Mouse (Mus musculus) lung, adult 2 months (tissue): ENCODE measurements around the gene Erc2.

ENCODE experiments used
- CTCF ChIP-seq: fragments of 200-500 bp; IDR thresholded peaks from 2 replicates; pipeline ENCODE4 v1.5.1; 2011; ENCODE audit warnings: mild to moderate bottlenecking, low read length, control low read depth; ENCODE audit not compliant: insufficient read depth
- POLR2A ChIP-seq: fragments of 200-500 bp; IDR thresholded peaks from 2 replicates; pipeline ENCODE4 v1.6.1; 2011; ENCODE audit warnings: low read depth, mild to moderate bottlenecking, control low read depth, low read length, borderline replicate concordance; ENCODE audit errors: extremely low read depth

GRCm38 (mm10) chr14:28089636-28090443 lies 467.6 kb downstream of the Erc2 start:
- TF ChIP-seq POLR2A = no peak
- no peak for TF ChIP-seq CTCF
